Mouse (Mus musculus) kidney, embryonic 16.5 days (tissue): ENCODE results near the gene Rab35. TPM values are rescaled to one million over a fixed set of nuclear protein-coding genes. Genes with fewer than 3 reads are reported as not detected.

Experiments used
- ATAC-seq: fragments of 200-750 bp; cut with Nextera tagmentation; 2 replicates; pipeline ENCODE4 v1.8.0; 2017; ENCODE audit warnings: moderate TSS enrichment; ENCODE audit not compliant: low FRiP score, low TSS enrichment
- H3K27ac ChIP-seq: fragments of 300-500 bp; sonication (generic); 2 replicates; pipeline ENCODE4 v1.5.1; 2014; ENCODE audit warnings: low read length
- H3K27me3 ChIP-seq: fragments of 300-500 bp; sonication (generic); 2 replicates; pipeline ENCODE4 v1.6.1; 2014; ENCODE audit warnings: low read length, control low read depth, mixed read lengths; ENCODE audit not compliant: insufficient read depth
- H3K36me3 ChIP-seq: fragments of 300-500 bp; sonication (generic); 2 replicates; pipeline ENCODE4 v1.6.1; 2014; ENCODE audit warnings: low read length, control low read depth, mixed read lengths; ENCODE audit not compliant: insufficient read depth
- H3K4me1 ChIP-seq: fragments of 300-500 bp; sonication (generic); 2 replicates; pipeline ENCODE4 v1.6.1; 2014; ENCODE audit warnings: low read length, control low read depth, mixed read lengths; ENCODE audit not compliant: insufficient read depth
- H3K4me2 ChIP-seq: fragments of 300-500 bp; sonication (generic); replicated peaks from 2 replicates; pipeline ENCODE4 v1.6.1; 2014; ENCODE audit warnings: low read depth, low read length
- H3K4me3 ChIP-seq: fragments of 300-500 bp; sonication (generic); 2 replicates; pipeline ENCODE4 v1.5.1; 2014; ENCODE audit warnings: mild to moderate bottlenecking, low read length
- H3K9ac ChIP-seq: fragments of 300-500 bp; sonication (generic); replicated peaks from 2 replicates; pipeline ENCODE4 v1.6.1; 2014; ENCODE audit warnings: low read length
- H3K9me3 ChIP-seq: fragments of 300-500 bp; sonication (generic); 2 replicates; pipeline ENCODE4 v1.6.1; 2016; ENCODE audit warnings: low read length, control low read depth
- WGBS: fragments of 180-500 bp; shearing (Covaris S2); extraction: QIAGEN DNeasy Blood & Tissue Kit; methylation state at CpG from one replicate; pipeline ENCODE4 v1.1.7; 2014; 5-methylcytosine and 5-hydroxymethylcytosine counted together
- microRNA-seq: library from miRNA; unstranded; fragments of <30 nt; microRNA quantifications from one replicate; pipeline ENCODE4, GENCODE M21; 2016
- polyA plus RNA-seq: library from polyadenylated mRNA; unstranded; fragments of >200 nt; fragmentation: Nextera tagmentation; extraction: Ambion mirVana; gene quantifications from 2 replicates; pipeline ENCODE4 v1.2.1, GENCODE M21; 2015

Gene Rab35
- polyA plus RNA-seq, 1 experiment from 2014 or later: 10.7 TPM

- H3K27me3 ChIP-seq: no peaks in the 10 kb centered on the region
- no peaks in the 10 kb centered on the region for H3K9me3 ChIP-seq
- no peak overlapping the region for H3K4me2 ChIP-seq
- WGBS: 65% methylated on average over 7 of the region's 7 CpGs
- H3K9ac ChIP-seq: no peak overlapping the region
- no peak overlapping the region for H3K27ac ChIP-seq
- H3K4me3 ChIP-seq: no peak overlapping the region
- no peaks in the 10 kb centered on the region for H3K36me3 ChIP-seq
- ATAC-seq: no peak
- no peaks in the 10 kb centered on the region for H3K4me1 ChIP-seq
Measured at GRCm38 (mm10) chr5:115686716-115687115, 55.0 kb downstream of the Rab35 start.

- H3K9ac ChIP-seq: no peak overlapping the region
- no peaks in the 10 kb centered on the region for H3K27me3 ChIP-seq
- no peak overlapping the region for H3K4me2 ChIP-seq
- no peak overlapping the region for H3K4me3 ChIP-seq
- no peaks in the 10 kb centered on the region for H3K4me1 ChIP-seq
- 63% methylated on average over 3 of the region's 3 CpGs for WGBS
- H3K9me3 ChIP-seq: no peaks in the 10 kb centered on the region
- no peaks in the 10 kb centered on the region for H3K36me3 ChIP-seq
- H3K27ac ChIP-seq: no peak overlapping the region
- ATAC-seq: no peak
Measured at GRCm38 (mm10) chr5:115693271-115693670, 61.6 kb downstream of the Rab35 start.

GRCm38 (mm10) chr5:115695191-115695770, 63.6 kb downstream of the Rab35 start:
- ATAC-seq: no peak
- H3K27ac ChIP-seq: no peak overlapping the region
- H3K27me3 ChIP-seq: no peaks in the 10 kb centered on the region
- no peak overlapping the region for H3K4me3 ChIP-seq
- no peaks in the 10 kb centered on the region for H3K9me3 ChIP-seq
- H3K9ac ChIP-seq: no peak overlapping the region
- 70% methylated on average over 6 of the region's 6 CpGs for WGBS
- no peaks in the 10 kb centered on the region for H3K4me1 ChIP-seq
- H3K36me3 ChIP-seq: no peaks in the 10 kb centered on the region
- H3K4me2 ChIP-seq: no peak overlapping the region

- Histone ChIP-seq H3K4me2 (no peak overlapping the region), H3K9ac (no peak overlapping the region), H3K4me1 (no peaks in the 10 kb centered on the region), H3K27ac (no peak overlapping the region), H3K9me3 (no peaks in the 10 kb centered on the region), H3K27me3 (no peaks in the 10 kb centered on the region), H3K36me3 (no peaks in the 10 kb centered on the region), H3K4me3 (no peak overlapping the region)
- ATAC-seq: no peak
- 56% methylated on average over 5 of the region's 5 CpGs for WGBS
Measured at GRCm38 (mm10) chr5:115696811-115697210, 65.1 kb downstream of the Rab35 start.

Small RNAs within 50 kb of the gene (microRNA-seq; reads per million reads assigned to microRNA genes)
- not detected for gene Mir7030

Other genes starting within 250 kb of the Rab35 start
- 12.1 and 14.1 TPM in 2 replicates for gene Msi1, start 202.3 kb upstream of the Rab35 start, polyA plus RNA-seq
- 0.94 and 2.1 TPM in 2 replicates for gene Pla2g1b, start 165.6 kb upstream of the Rab35 start, polyA plus RNA-seq
- 27.3 and 27.5 TPM in 2 replicates for gene Sirt4, start 147.2 kb upstream of the Rab35 start, polyA plus RNA-seq
- 60.5 and 67.2 TPM in 2 replicates for gene Pxn, start 125.2 kb upstream of the Rab35 start, polyA plus RNA-seq
- gene Rplp0, start 72.4 kb upstream of the Rab35 start, polyA plus RNA-seq: 1,527 and 1,553 TPM in 2 replicates
- 44.3 and 48.8 TPM in 2 replicates for gene Gcn1l1, start 66.7 kb upstream of the Rab35 start, polyA plus RNA-seq
- 13.8 and 14.9 TPM in 2 replicates for gene Bicdl1, start 99.7 kb downstream of the Rab35 start, polyA plus RNA-seq
- 30.4 and 36.6 TPM in 2 replicates for gene Cit, start 213.4 kb downstream of the Rab35 start, polyA plus RNA-seq